Mouse (Mus musculus): ENCODE results near the gene 4930524J08Rik. TPM values are rescaled to one million over a fixed set of nuclear protein-coding genes. Genes with fewer than 3 reads are reported as not detected.

The 4930524J08Rik gene
- total and polyA plus RNA-seq, 2 experiments from 2014 or later: 3.2 to 10.0 TPM

- 95% methylated on average over 1 of the region's 1 CpGs for WGBS
- Histone ChIP-seq H3K9me3 (ENCODE audit: low read length) (no peaks in the 10 kb centered on the region), H3K36me3 (ENCODE audit: insufficient read depth, low read length) (no peaks in the 10 kb centered on the region), H3K27me3 (ENCODE audit: insufficient read depth, low read length) (no peaks in the 10 kb centered on the region), H3K27ac (ENCODE audit: low read depth, low read length) (no peak overlapping the region), H3K4me1 (ENCODE audit: insufficient read depth, low read length) (no peaks in the 10 kb centered on the region), H3K9ac (replicated peaks; ENCODE audit: low read length, poor library complexity, severe bottlenecking) (no peak overlapping the region), H3K4me3 (ENCODE audit: low read depth, low read length) (no peak overlapping the region), H3K4me2 (ENCODE audit: low read depth, low read length, poor library complexity, severe bottlenecking) (no peak overlapping the region)
- TF ChIP-seq CTCF (IDR thresholded peaks at IDR 0.05): no peak
- ATAC-seq (ENCODE audit: low FRiP score) (no peak), DNase-seq (ENCODE audit: low spot score) (no peak)
Measured at GRCm38 (mm10) chr5:100024868-100025267, 46.0 kb downstream of the 4930524J08Rik start.

Other genes with a start within 250 kb of the 4930524J08Rik start
- 43.4 and 44.6 TPM in 2 replicates for gene Rasgef1b, start 250.0 kb upstream of the 4930524J08Rik start, total RNA-seq (2014; rRNA removed)
- 30.3 and 36.0 TPM in 2 replicates for gene Rasgef1b, start 250.0 kb upstream of the 4930524J08Rik start, polyA plus RNA-seq (2015; fragmentation: Nextera tagmentation; extraction: Ambion mirVana)
- gene Vamp9, start 72.8 kb upstream of the 4930524J08Rik start, total RNA-seq (2014; rRNA removed): not detected in 2 replicates
- 0.71 and 0.73 TPM in 2 replicates for gene Vamp9, start 72.8 kb upstream of the 4930524J08Rik start, polyA plus RNA-seq (2015; fragmentation: Nextera tagmentation; extraction: Ambion mirVana)
- gene Hnrnpd, start 123 bp upstream of the 4930524J08Rik start, total RNA-seq (2014; rRNA removed): 35.9 and 46.8 TPM in 2 replicates
- 75.3 and 85.1 TPM in 2 replicates for gene Hnrnpd, start 123 bp upstream of the 4930524J08Rik start, polyA plus RNA-seq (2015; fragmentation: Nextera tagmentation; extraction: Ambion mirVana)
- 145 and 171 TPM in 2 replicates for gene Hnrnpdl, start 60.6 kb downstream of the 4930524J08Rik start, total RNA-seq (2014; rRNA removed)
- gene Hnrnpdl, start 60.6 kb downstream of the 4930524J08Rik start, polyA plus RNA-seq (2015; fragmentation: Nextera tagmentation; extraction: Ambion mirVana): 203 and 214 TPM in 2 replicates
- 50.0 and 54.7 TPM in 2 replicates for gene Enoph1, start 60.9 kb downstream of the 4930524J08Rik start, total RNA-seq (2014; rRNA removed)
- 55.0 and 56.3 TPM in 2 replicates for gene Enoph1, start 60.9 kb downstream of the 4930524J08Rik start, polyA plus RNA-seq (2015; fragmentation: Nextera tagmentation; extraction: Ambion mirVana)
- gene Tmem150c, start 180.7 kb downstream of the 4930524J08Rik start, total RNA-seq (2014; rRNA removed): 63.7 and 83.0 TPM in 2 replicates
- gene Tmem150c, start 180.7 kb downstream of the 4930524J08Rik start, polyA plus RNA-seq (2015; fragmentation: Nextera tagmentation; extraction: Ambion mirVana): 42.9 and 49.1 TPM in 2 replicates

Data from midbrain, postnatal 0 days (tissue).